Mouse (Mus musculus) heart, embryonic 16.5 days (tissue): ENCODE results near the gene Them4. TPM values are rescaled to one million over a fixed set of nuclear protein-coding genes. Genes with fewer than 3 reads are reported as not detected.

Experiments
- ATAC-seq: fragments of 200-750 bp; cut with Nextera tagmentation; replicated peaks from 2 replicates; pipeline ENCODE4 v1.8.0; 2017; ENCODE audit warnings: moderate number of reproducible peaks; ENCODE audit not compliant: insufficient read depth, low FRiP score; ENCODE audit errors: extremely low read depth
- H3K27ac ChIP-seq: fragments of 300-500 bp; sonication (generic); 2 replicates; pipeline ENCODE4 v1.5.1; 2014; ENCODE audit warnings: mild to moderate bottlenecking, low read length, control low read depth, moderate library complexity
- H3K27me3 ChIP-seq: fragments of 300-500 bp; sonication (generic); 2 replicates; pipeline ENCODE4 v1.6.1; 2014; ENCODE audit warnings: low read length, mixed read lengths; ENCODE audit not compliant: control insufficient read depth, insufficient read depth
- H3K36me3 ChIP-seq: fragments of 300-500 bp; sonication (generic); 2 replicates; pipeline ENCODE4 v1.6.1; 2014; ENCODE audit not compliant: control insufficient read depth, insufficient read depth
- H3K4me1 ChIP-seq: fragments of 300-500 bp; sonication (generic); 2 replicates; pipeline ENCODE4 v1.6.1; 2014; ENCODE audit warnings: low read length, mixed read lengths; ENCODE audit not compliant: control insufficient read depth, insufficient read depth
- H3K4me2 ChIP-seq: fragments of 300-500 bp; sonication (generic); 2 replicates; pipeline ENCODE4 v1.6.1; 2014; ENCODE audit warnings: low read depth, mild to moderate bottlenecking, control low read depth, low read length
- H3K4me3 ChIP-seq: fragments of 300-500 bp; sonication (generic); 2 replicates; pipeline ENCODE4 v1.5.1; 2014; ENCODE audit warnings: mild to moderate bottlenecking, control low read depth, low read length
- H3K9ac ChIP-seq: fragments of 300-500 bp; sonication (generic); 2 replicates; pipeline ENCODE4 v1.6.1; 2014; ENCODE audit warnings: low read length, control low read depth
- H3K9me3 ChIP-seq: fragments of 300-500 bp; sonication (generic); replicated peaks from 2 replicates; pipeline ENCODE4 v1.6.1; 2016; ENCODE audit warnings: low read length; ENCODE audit not compliant: control insufficient read depth
- WGBS: fragments of 180-500 bp; shearing (Covaris S2); extraction: QIAGEN DNeasy Blood & Tissue Kit; methylation state at CpG from one replicate; pipeline ENCODE4 v1.1.7; 2014; 5-methylcytosine and 5-hydroxymethylcytosine counted together
- polyA plus RNA-seq: library from polyadenylated mRNA; unstranded; fragments of >200 nt; fragmentation: Nextera tagmentation; extraction: Ambion mirVana; gene quantifications from 2 replicates; pipeline ENCODE4 v1.2.1, GENCODE M21; 2015

The Them4 gene
- polyA plus RNA-seq, 1 experiment from 2014 or later, result 12.4 TPM

GRCm38 (mm10) chr3:94328681-94329080 lies 18.8 kb downstream of the Them4 start:
- Histone ChIP-seq H3K9ac (no peak overlapping the region), H3K27me3 (no peaks in the 10 kb centered on the region), H3K4me3 (no peak overlapping the region), H3K4me1 (no peaks in the 10 kb centered on the region), H3K27ac (no peak overlapping the region), H3K4me2 (no peak overlapping the region), H3K9me3 (no peaks in the 10 kb centered on the region), H3K36me3 (peaks cover 12% of the 10 kb centered on the region)
- WGBS, result 61% methylated on average over 3 of the region's 3 CpGs
- no peak for ATAC-seq

GRCm38 (mm10) chr3:94334442-94334841 lies 24.6 kb downstream of the Them4 start:
- Histone ChIP-seq H3K36me3 (peaks cover 5% of the 10 kb centered on the region), H3K27me3 (no peaks in the 10 kb centered on the region), H3K27ac (no peak overlapping the region), H3K4me2 (no peak overlapping the region), H3K4me1 (no peaks in the 10 kb centered on the region), H3K4me3 (no peak overlapping the region), H3K9ac (no peak overlapping the region), H3K9me3 (no peaks in the 10 kb centered on the region)
- no peak for ATAC-seq
- 82% methylated on average over 4 of the region's 4 CpGs for WGBS

DNA sequence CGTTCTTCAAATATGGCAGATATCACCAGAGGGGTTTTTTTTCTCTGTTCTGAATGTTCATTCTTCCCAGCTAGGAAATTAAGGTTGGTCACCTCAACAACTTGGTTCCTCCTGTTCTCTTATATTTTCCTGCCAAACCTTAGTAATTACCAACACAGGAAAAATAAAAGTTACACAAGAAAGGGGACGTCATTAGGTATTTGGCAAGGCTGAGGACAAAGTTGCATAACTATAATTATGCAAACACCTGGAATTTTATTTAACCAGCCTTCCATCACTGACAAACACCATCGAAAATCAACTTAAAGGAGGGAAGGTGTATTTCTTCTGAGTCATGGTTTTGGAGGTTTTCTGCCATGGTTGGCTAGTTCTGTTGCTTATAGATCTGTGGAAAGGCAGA lies 28.6 kb downstream of the Them4 start:
- H3K9ac ChIP-seq, result no peak overlapping the region
- no peaks in the 10 kb centered on the region for H3K4me1 ChIP-seq
- H3K9me3 ChIP-seq, result no peaks in the 10 kb centered on the region
- H3K27me3 ChIP-seq, result no peaks in the 10 kb centered on the region
- H3K36me3 ChIP-seq, result no peaks in the 10 kb centered on the region
- H3K4me2 ChIP-seq, result no peak overlapping the region
- no peak overlapping the region for H3K27ac ChIP-seq
- H3K4me3 ChIP-seq, result no peak overlapping the region
- WGBS, result 75% methylated on average over 3 of the region's 3 CpGs
- ATAC-seq, result no peak

DNA sequence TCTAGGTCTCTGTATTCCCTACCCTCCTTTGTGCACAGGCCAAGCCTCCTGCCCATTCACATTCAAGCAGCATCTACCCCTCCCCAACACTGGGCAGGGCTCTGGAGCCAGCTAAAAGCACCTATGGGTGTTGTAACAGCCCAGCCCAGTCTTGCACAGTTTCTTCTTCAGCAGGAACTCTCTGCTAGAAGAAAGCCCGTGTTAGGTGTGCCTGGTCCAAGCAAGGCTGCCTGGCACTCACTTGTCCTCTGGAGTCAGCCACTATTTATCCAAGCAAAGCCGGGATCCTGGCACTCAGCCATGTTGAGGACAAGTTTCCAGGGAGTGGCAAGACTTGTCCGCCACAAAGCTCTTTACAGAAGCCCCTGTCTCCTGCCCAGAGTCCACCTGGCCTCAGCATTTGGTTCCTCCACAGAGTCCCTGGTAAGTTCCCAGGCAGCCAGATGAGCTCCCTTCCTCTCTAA lies 32.1 kb downstream of the Them4 start, which contains the start of gene Them5:
TSS of gene Them5 (plus strand) at position 141 of the 464 bp plus-strand sequence.
- H3K4me2 ChIP-seq, result no peak within 1 kb of the TSS
- no peak within 1 kb of the TSS for H3K27ac ChIP-seq
- H3K27me3 ChIP-seq, result no peaks in the 10 kb centered on the region
- no peaks in the 10 kb centered on the region for H3K9me3 ChIP-seq
- no peak for ATAC-seq
- H3K9ac ChIP-seq, result no peak within 1 kb of the TSS
- H3K4me3 ChIP-seq, result no peak within 1 kb of the TSS
- WGBS, result 23% methylated on average over 3 of the region's 3 CpGs
- H3K36me3 ChIP-seq, result no peaks in the 10 kb centered on the region
- H3K4me1 ChIP-seq, result no peaks in the 10 kb centered on the region

- Histone ChIP-seq H3K9me3 (no peaks in the 10 kb centered on the region), H3K9ac (no peak overlapping the region), H3K27me3 (no peaks in the 10 kb centered on the region), H3K27ac (no peak overlapping the region), H3K4me3 (no peak overlapping the region), H3K4me1 (no peaks in the 10 kb centered on the region), H3K4me2 (no peak overlapping the region), H3K36me3 (no peaks in the 10 kb centered on the region)
- 38% methylated on average over 1 of the region's 1 CpGs for WGBS
- ATAC-seq, result no peak
These were observed 32.7 kb downstream of the Them4 start for GRCm38 (mm10) chr3:94342552-94342951.

DNA sequence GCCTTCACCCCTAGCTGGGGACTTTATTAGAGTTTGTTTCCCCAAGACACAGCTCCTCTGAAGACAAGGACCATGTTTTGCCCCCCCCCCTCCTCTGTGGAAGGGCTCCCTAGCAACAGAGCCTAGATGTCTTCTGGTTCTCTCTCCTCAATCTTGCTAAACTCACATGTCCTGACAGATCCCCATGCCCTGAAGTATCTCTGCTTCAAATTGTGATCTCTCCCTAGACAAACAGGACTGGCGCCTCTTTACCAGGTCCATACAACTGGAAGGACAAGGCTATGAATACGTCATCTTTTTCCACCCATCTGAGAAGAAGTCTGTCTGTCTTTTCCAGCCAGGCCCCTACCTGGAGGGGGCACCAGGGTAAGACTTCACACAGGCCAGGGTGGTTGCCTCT lies 34.3 kb downstream of the Them4 start:
- no peak overlapping the region for H3K27ac ChIP-seq
- no peaks in the 10 kb centered on the region for H3K36me3 ChIP-seq
- no peaks in the 10 kb centered on the region for H3K27me3 ChIP-seq
- no peaks in the 10 kb centered on the region for H3K4me1 ChIP-seq
- H3K9ac ChIP-seq, result no peak overlapping the region
- H3K4me2 ChIP-seq, result no peak overlapping the region
- ATAC-seq, result no peak
- 89% methylated on average over 2 of the region's 2 CpGs for WGBS
- H3K9me3 ChIP-seq, result no peaks in the 10 kb centered on the region
- H3K4me3 ChIP-seq, result no peak overlapping the region

DNA sequence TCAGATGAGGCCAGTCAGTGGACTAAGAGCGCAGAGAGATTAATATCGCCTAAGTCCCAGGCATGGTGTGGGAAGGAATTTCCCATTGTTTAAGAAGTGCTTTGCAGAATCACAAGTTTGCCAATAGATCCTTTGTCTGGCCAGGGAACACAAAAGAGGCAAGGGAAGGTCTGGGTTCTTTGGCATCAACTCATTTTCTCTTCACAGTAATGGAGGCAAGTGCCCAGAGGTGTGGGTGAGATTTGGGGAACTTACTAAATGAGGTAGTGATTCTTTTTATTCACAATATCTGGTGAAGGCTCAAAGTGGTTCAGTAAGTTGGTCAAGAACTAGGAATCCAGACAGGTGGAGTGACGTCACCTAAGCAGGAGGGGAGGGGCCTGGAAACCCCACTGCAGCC lies 35.0 kb downstream of the Them4 start:
- Histone ChIP-seq H3K4me1 (no peaks in the 10 kb centered on the region), H3K36me3 (no peaks in the 10 kb centered on the region), H3K4me2 (no peak overlapping the region), H3K27ac (no peak overlapping the region), H3K27me3 (no peaks in the 10 kb centered on the region), H3K9me3 (no peaks in the 10 kb centered on the region), H3K4me3 (no peak overlapping the region), H3K9ac (no peak overlapping the region)
- ATAC-seq, result no peak
- WGBS, result 67% methylated on average over 3 of the region's 3 CpGs

DNA sequence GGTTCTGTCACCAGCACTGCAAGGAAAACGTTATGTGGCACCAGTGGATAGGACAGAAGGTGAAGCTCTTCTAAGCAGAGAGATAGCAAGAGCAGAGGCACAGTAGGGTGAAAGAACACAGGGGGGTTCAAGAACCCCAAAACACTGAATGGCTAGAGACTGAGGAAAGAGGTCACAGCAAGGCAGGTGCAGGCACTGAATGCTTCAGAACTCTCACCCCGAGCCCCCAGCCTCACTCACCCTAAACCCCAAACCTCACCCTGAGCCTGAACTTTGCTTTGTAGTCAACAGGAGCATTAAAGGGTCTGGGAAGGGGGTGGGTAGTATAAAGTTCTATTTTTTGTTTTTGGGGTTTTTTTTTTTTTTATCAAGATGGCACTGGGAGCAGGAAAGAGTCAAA lies 38.3 kb downstream of the Them4 start:
- no peaks in the 10 kb centered on the region for H3K27me3 ChIP-seq
- no peak overlapping the region for H3K27ac ChIP-seq
- no peaks in the 10 kb centered on the region for H3K4me1 ChIP-seq
- no peak for ATAC-seq
- no peaks in the 10 kb centered on the region for H3K36me3 ChIP-seq
- H3K4me3 ChIP-seq, result no peak overlapping the region
- WGBS, result 70% methylated on average over 2 of the region's 2 CpGs
- H3K9me3 ChIP-seq, result no peaks in the 10 kb centered on the region
- no peak overlapping the region for H3K4me2 ChIP-seq
- H3K9ac ChIP-seq, result no peak overlapping the region

DNA sequence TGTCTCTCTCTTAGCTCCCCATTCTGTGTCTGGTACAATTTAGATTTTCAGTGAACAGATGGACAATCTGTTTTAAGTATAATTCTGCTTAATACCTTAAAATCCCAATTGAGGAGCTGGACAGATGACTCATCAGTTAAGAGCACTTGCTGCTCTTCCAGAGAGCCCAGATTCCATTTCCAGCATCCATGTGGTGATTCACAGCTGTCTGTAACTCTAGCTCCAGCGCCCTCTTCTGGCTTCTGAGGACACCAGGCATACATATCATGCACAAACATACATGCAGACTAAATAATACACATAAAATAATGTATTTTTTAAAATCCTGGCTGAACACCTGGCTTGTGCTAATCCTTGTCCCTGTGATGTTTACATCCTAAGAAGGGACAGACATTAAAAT lies 50.9 kb downstream of the Them4 start:
- Histone ChIP-seq H3K27ac (no peak overlapping the region), H3K9ac (no peak overlapping the region), H3K4me2 (no peak overlapping the region), H3K36me3 (no peaks in the 10 kb centered on the region), H3K9me3 (peaks cover 10% of the 10 kb centered on the region), H3K4me1 (peaks cover 3% of the 10 kb centered on the region; the same call in 1 of the 2 replicates), H3K4me3 (no peak overlapping the region), H3K27me3 (peaks cover 35% of the 10 kb centered on the region)
- ATAC-seq, result no peak
- 2% methylated on average over 1 of the region's 1 CpGs for WGBS
